Mouse (Mus musculus) left cerebral cortex, adult 2 months (tissue): ENCODE measurements around the gene Il5ra. TPM values are rescaled to one million over a fixed set of nuclear protein-coding genes. Genes with fewer than 3 reads are reported as not detected.

ENCODE experiments used
- DNase-seq, 2 experiments: peaks; one replicate each; pipeline ENCODE4 v3.0.0; 2021 to 2022; ENCODE audit warnings: low spot score in 2 of 2, mixed read lengths in 1 of 2; ENCODE audit errors: extremely low spot score in 1 of 2
- H3K27ac ChIP-seq: fragments of 200-600 bp; 2 replicates; pipeline ENCODE4 v1.8.1; 2022
- H3K4me3 ChIP-seq: fragments of 200-600 bp; 2 replicates; pipeline ENCODE4 v1.8.1; 2022
- CTCF ChIP-seq: fragments of 200-600 bp; IDR thresholded peaks from 2 replicates; pipeline ENCODE4 v1.8.1; 2022; ENCODE audit warnings: antibody characterized with exemption, mild to moderate bottlenecking, moderate library complexity
- intact Hi-C: fragments of 180-260 bp; cut with DNase I; formaldehyde crosslinking; loops from one replicate; pipeline ENCODE4 v1.15.1; 2025
- long read RNA-seq, 2 experiments: library from polyadenylated mRNA; stranded (forward); transcript quantifications; one replicate each; pipeline ENCODE4 v2.0.0; 2021; ENCODE audit warnings: borderline mapping rate in 2 of 2
- total RNA-seq, 2 experiments: library from RNA; stranded (reverse); gene quantifications; 2 replicates each; pipeline ENCODE4 v1.2.3; 2021

Gene Il5ra
- total RNA-seq = not detected
- long read RNA-seq, experiment 1, partial matches to known transcripts = 1 of 1 reads
- long read RNA-seq, experiment 1, other reads (novel, unspliced or antisense) = 0 of 1 reads
- long read RNA-seq, experiment 2 = 0 reads

DNA sequence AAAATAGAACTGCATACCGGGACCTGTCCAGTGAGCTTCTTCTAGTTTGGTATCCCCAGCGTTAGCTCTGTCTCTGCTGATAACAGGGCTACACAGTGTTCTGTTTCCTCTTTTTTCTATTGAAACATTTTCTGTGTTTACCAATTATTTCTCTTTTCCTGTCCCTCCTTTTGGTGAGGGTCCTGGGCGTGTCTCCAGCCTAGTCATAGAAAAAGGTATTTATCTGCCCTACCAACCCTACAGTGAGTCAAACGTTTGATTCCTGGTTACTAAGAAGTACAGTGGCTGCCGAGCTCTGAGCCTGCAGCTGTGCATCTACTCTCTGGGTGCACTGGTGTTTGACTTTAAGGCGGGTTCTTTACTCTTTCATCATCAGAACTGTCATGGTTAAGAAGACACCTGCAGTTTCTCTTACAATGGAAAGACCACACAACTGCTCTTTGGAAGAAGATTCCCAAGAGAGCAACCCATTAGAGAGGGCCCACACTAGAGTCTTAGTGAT, at the start of gene Il5ra:
Gene Il5ra (minus strand): TSS at position 151 of the 502 bp plus-strand sequence.
- no peak for TF ChIP-seq CTCF
- no peak within 1 kb of the TSS for H3K27ac ChIP-seq
- intact Hi-C loops = no loop called here
- DNase-seq = no peak
- H3K4me3 ChIP-seq = no peak within 1 kb of the TSS

DNA sequence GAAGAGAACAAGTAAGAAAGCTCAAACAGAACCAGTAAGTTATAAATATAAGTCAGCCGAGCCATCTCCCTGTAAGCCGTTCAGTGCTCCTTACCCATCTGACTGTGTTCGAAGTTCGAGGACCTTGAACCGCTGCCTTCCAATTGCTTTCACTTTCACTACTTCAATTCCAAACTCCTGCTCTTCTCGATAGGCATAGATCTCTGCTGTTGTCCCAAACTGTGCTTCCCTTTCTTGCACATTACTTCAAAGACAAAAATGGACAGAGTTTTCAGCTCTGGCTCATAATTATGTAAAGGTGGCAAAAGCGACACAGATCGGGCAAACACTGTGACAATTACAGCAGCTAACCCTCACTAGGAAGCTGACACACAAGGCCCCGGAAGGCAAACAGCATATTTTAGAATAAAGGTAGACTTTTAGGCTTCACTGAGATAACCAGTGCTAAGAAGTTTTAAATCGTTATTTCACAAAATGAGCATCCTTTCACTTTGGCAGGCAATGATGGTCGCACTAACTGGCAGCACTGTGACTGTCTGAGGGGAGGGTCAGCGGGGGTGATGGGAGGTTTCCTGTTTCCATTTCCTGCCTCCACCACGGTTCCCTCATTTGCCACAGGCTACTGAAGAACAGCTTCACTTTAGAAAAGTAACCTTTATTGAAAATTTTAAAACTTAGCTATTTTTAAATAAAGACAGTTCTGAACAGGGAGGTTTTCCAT, 45.4 kb upstream of the Il5ra start:
- DNase-seq = no peak
- Histone ChIP-seq H3K27ac (no peak overlapping the region), H3K4me3 (no peak overlapping the region)
- TF ChIP-seq CTCF = no peak
- intact Hi-C loops = no loop called here

DNA sequence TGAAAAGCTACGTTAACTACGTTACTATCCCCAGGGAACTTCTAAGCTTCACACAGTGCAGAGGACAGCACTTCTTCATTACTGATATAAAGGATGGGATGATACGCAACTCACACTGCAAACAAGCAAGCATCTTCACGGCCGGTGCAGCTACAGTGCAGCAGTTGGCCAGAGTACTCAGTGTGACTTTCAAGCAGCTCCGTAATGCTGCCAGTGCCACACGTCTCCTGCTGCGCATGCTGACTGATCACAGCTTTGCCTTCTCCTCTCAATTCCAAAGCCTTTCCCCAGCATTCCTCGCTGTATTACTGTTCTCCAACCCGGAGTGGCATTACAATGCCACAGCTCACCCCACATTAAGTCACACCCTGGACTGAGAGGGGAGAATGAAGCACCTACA, 44.8 kb upstream of the Il5ra start:
- Histone ChIP-seq H3K27ac (no peak overlapping the region), H3K4me3 (no peak overlapping the region)
- intact Hi-C loops = no loop called here
- DNase-seq = no peak
- TF ChIP-seq CTCF = no peak

DNA sequence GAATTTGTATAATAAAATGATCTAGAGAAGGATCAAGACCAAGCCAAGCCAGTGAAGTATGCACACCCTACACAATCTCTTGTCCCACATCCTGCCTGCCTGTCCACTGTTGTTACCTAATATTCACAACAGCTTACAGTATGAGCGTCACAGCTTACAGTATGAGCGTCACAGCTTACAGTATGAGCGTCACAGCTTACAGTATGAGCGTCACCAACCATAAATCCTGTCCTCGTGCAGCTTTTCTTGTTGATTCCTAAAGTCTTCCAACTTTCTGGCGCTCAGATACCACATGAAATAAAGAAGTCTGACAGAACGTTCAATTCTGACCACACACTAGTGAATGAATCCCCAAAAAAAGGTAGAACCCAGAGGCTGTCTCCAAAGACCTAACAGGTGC, 44.3 kb upstream of the Il5ra start:
- TF ChIP-seq CTCF = no peak
- no peak for DNase-seq
- intact Hi-C loops = no loop called here
- Histone ChIP-seq H3K27ac (no peak overlapping the region), H3K4me3 (no peak overlapping the region)

GRCm38 (mm10) chr6:106792486-106792885, 43.6 kb upstream of the Il5ra start:
- Histone ChIP-seq H3K4me3 (no peak overlapping the region), H3K27ac (no peak overlapping the region)
- no peak for DNase-seq
- no peak for TF ChIP-seq CTCF
- intact Hi-C loops = no loop called here

GRCm38 (mm10) chr6:106791429-106791828, 42.6 kb upstream of the Il5ra start:
- DNase-seq = no peak
- no peak for TF ChIP-seq CTCF
- intact Hi-C loops = loop anchor here (2.0 kb wide), 1 partner anchor 15 kb away; no protein-coding TSS in a partner anchor
- Histone ChIP-seq H3K4me3 (no peak overlapping the region), H3K27ac (no peak overlapping the region)

DNA sequence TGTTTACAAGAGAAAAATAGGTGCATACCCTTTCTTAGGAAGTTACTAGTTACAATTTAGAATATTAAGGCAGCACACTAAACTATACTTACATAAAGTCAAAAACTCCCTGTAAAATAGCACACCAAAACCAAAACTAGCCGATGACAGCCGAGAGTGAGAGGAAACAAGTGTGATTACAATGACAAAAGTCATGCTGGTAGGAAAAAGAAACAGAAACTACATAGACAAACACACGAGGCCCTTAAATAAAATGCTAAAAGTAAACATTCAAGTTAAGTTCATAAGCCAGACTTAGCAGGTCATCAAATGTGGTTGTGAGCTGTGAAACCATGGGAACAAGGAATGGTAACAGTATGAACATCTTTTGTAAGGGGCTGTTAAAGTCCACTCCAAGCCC, 38.3 kb upstream of the Il5ra start:
- no peak for TF ChIP-seq CTCF
- no peak overlapping the region for H3K4me3 ChIP-seq
- DNase-seq = no peak
- intact Hi-C loops = no loop called here
- H3K27ac ChIP-seq = no peak overlapping the region

- no peak for TF ChIP-seq CTCF
- intact Hi-C loops = no loop called here
- Histone ChIP-seq H3K4me3 (peak overlapping the region; percentile 97), H3K27ac (peak overlapping the region; percentile 56; the same call in 1 of the 2 replicates)
- no peak for DNase-seq
Measured at GRCm38 (mm10) chr6:106770046-106770445, 21.2 kb upstream of the Il5ra start.

DNA sequence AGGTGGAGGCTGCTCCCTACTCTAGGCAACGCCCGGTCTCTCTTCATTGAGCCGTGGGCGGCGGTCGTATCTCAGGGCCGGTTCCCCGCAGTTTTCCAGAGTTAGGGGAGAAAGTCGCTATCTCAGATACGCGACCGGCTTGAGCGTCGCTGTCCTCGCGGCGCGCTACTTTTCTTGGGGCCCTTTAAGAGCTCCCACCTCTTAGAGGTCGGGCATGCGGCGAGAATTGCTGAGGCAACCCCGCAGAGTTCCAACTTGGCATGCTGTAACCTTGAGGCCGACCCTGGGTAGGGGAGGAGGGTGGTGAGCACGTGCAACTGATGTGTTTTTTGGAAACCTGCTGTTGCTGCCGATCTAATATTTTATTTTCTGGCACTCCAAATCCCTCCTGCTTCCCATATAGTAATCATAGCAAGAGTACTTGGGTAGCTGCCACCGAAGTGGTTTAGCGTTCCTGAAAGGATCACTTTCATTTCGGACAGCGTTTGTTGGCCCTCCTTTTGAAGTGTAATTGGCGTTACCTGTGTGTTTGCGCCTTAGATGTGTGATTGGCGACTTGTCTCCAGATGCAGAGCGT, 20.5 kb upstream of the Il5ra start:
- intact Hi-C loops = loop anchor here (2.0 kb wide), 1 partner anchor 29 kb away; no protein-coding TSS in a partner anchor
- peak overlapping the region; percentile 97 for H3K4me3 ChIP-seq
- no peak for DNase-seq
- peak overlapping the region; percentile 56 for H3K27ac ChIP-seq
- no peak for TF ChIP-seq CTCF

- peak; percentile 96 to 97 for DNase-seq
- intact Hi-C loops = loop anchor here (2.0 kb wide), 1 partner anchor 30 kb away; no protein-coding TSS in a partner anchor
- no peak for TF ChIP-seq CTCF
- Histone ChIP-seq H3K27ac (peak within 1 kb of the TSS; percentile 56), H3K4me3 (peak within 1 kb of the TSS; percentile 97)
Measured at GRCm38 (mm10) chr6:106768640-106769289, 19.9 kb upstream of the Il5ra start, which contains the start of gene Trnt1. Gene Trnt1, plus strand, starts transcription at chr6:106769120.

DNA sequence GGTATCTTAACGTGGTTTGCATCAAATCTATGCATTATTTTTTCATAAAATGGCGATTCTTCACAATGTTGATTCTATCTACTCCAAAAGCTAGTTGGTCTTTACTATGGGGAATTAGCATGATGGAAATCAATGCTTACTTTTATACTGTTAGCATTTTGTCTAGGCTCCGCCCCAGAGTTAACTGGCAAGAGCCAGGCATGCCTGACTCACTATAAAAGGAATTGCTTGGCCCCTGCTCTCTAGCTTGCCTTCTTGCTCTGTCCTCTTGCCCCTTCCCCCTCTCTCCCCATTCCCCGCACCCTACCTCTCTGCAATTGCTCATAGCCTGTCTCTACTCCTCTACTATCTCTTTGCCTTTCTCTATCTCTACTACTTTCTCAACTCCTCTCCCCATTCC, 17.9 kb upstream of the Il5ra start:
- DNase-seq = no peak
- H3K27ac ChIP-seq = no peak overlapping the region
- intact Hi-C loops = no loop called here
- H3K4me3 ChIP-seq = no peak overlapping the region
- TF ChIP-seq CTCF = no peak

GRCm38 (mm10) chr6:106765892-106766291, 17.1 kb upstream of the Il5ra start:
- intact Hi-C loops = no loop called here
- Histone ChIP-seq H3K4me3 (no peak overlapping the region), H3K27ac (no peak overlapping the region)
- no peak for DNase-seq
- TF ChIP-seq CTCF = no peak
